Mouse (Mus musculus) forebrain, embryonic 15.5 days (tissue): Measurements from ENCODE around the gene Gm26938. TPM values are rescaled to one million over a fixed set of nuclear protein-coding genes. Genes with fewer than 3 reads are reported as not detected.

Experiments used
- ATAC-seq: fragments of 200-750 bp; cut with Nextera tagmentation; replicated peaks from 2 replicates; pipeline ENCODE4 v1.8.0; 2017; ENCODE audit warnings: mild to moderate bottlenecking, moderate TSS enrichment, moderate library complexity
- H3K27ac ChIP-seq: fragments of 300-500 bp; sonication (generic); replicated peaks from 2 replicates; pipeline ENCODE4 v1.5.1; 2015; ENCODE audit warnings: mild to moderate bottlenecking, inconsistent platforms
- H3K27me3 ChIP-seq: fragments of 300-500 bp; sonication (generic); 2 replicates; pipeline ENCODE4 v1.6.1; 2015; ENCODE audit warnings: inconsistent platforms
- H3K36me3 ChIP-seq: fragments of 300-500 bp; sonication (generic); 2 replicates; pipeline ENCODE4 v1.6.1; 2015; ENCODE audit warnings: mild to moderate bottlenecking, inconsistent platforms
- H3K4me1 ChIP-seq: fragments of 300-500 bp; sonication (generic); 2 replicates; pipeline ENCODE4 v1.6.1; 2015; ENCODE audit warnings: inconsistent platforms
- H3K4me2 ChIP-seq: fragments of 300-500 bp; sonication (generic); replicated peaks from 2 replicates; pipeline ENCODE4 v1.6.1; 2015; ENCODE audit warnings: mild to moderate bottlenecking, inconsistent platforms
- H3K4me3 ChIP-seq: fragments of 300-500 bp; sonication (generic); 2 replicates; pipeline ENCODE4 v1.5.1; 2015; ENCODE audit warnings: mild to moderate bottlenecking, inconsistent platforms
- H3K9ac ChIP-seq: fragments of 300-500 bp; sonication (generic); replicated peaks from 2 replicates; pipeline ENCODE4 v1.6.1; 2015; ENCODE audit warnings: mild to moderate bottlenecking, inconsistent platforms
- H3K9me3 ChIP-seq: fragments of 300-500 bp; sonication (generic); 2 replicates; pipeline ENCODE4 v1.6.1; 2016; ENCODE audit warnings: inconsistent platforms
- WGBS: fragments of 180-500 bp; shearing (Covaris S2); methylation state at CpG from one replicate; pipeline ENCODE4 v1.1.7; 2015; ENCODE audit warnings: mixed read lengths; 5-methylcytosine and 5-hydroxymethylcytosine counted together
- polyA plus RNA-seq: library from polyadenylated mRNA; unstranded; fragments of >200 nt; fragmentation: Nextera tagmentation; extraction: Ambion mirVana; gene quantifications from 2 replicates; pipeline ENCODE4 v1.2.1, GENCODE M21; 2015

Gene Gm26938
- polyA plus RNA-seq, 1 experiment from 2014 or later = not detected

GRCm38 (mm10) chr5:139827593-139827992 lies 1.4 kb upstream of the Gm26938 start:
- H3K9me3 ChIP-seq = no peaks in the 10 kb centered on the region
- peaks cover 10% of the 10 kb centered on the region; the same call in 1 of the 2 replicates for H3K36me3 ChIP-seq
- H3K4me3 ChIP-seq = no peak overlapping the region
- H3K27ac ChIP-seq = no peak overlapping the region
- H3K9ac ChIP-seq = no peak overlapping the region
- H3K4me1 ChIP-seq = peaks cover 19% of the 10 kb centered on the region
- no peaks in the 10 kb centered on the region for H3K27me3 ChIP-seq
- WGBS = 82% methylated on average over 1 of the region's 1 CpGs
- no peak for ATAC-seq
- H3K4me2 ChIP-seq = no peak overlapping the region

- Histone ChIP-seq H3K4me1 (peaks cover 19% of the 10 kb centered on the region), H3K9ac (peak overlapping the region; percentile 83), H3K36me3 (peaks cover 18% of the 10 kb centered on the region), H3K27ac (peak overlapping the region; percentile 91), H3K27me3 (no peaks in the 10 kb centered on the region), H3K4me2 (peak overlapping the region; percentile 90), H3K4me3 (peak overlapping the region; percentile 90), H3K9me3 (no peaks in the 10 kb centered on the region)
- 43% methylated on average over 11 of the region's 11 CpGs for WGBS
- no peak for ATAC-seq
Measured at GRCm38 (mm10) chr5:139825947-139826346, 260 bp downstream of the Gm26938 start.

GRCm38 (mm10) chr5:139824531-139824930 lies 1.7 kb downstream of the Gm26938 start:
- no peak for ATAC-seq
- H3K4me2 ChIP-seq = peak overlapping the region; percentile 12; the same call in 1 of the 2 replicates

GRCm38 (mm10) chr5:139821466-139822459 lies 4.4 kb downstream of the Gm26938 start:
- Histone ChIP-seq H3K4me2 (no peak overlapping the region), H3K9me3 (no peaks in the 10 kb centered on the region), H3K27me3 (no peaks in the 10 kb centered on the region), H3K9ac (no peak overlapping the region), H3K36me3 (peaks cover 18% of the 10 kb centered on the region), H3K27ac (no peak overlapping the region), H3K4me1 (peaks cover 19% of the 10 kb centered on the region), H3K4me3 (no peak overlapping the region)
- 86% methylated on average over 12 of the region's 12 CpGs for WGBS
- ATAC-seq = no peak

More at GRCm38 (mm10) chr5:139824531-139824930, 1.7 kb downstream of the Gm26938 start:
- H3K9me3 ChIP-seq = no peaks in the 10 kb centered on the region
- 89% methylated on average over 10 of the region's 10 CpGs for WGBS
- no peak overlapping the region for H3K9ac ChIP-seq
- H3K36me3 ChIP-seq = peaks cover 18% of the 10 kb centered on the region
- H3K4me3 ChIP-seq = no peak overlapping the region
- no peak overlapping the region for H3K27ac ChIP-seq
- H3K4me1 ChIP-seq = peaks cover 19% of the 10 kb centered on the region
- H3K27me3 ChIP-seq = no peaks in the 10 kb centered on the region

- peaks cover 4% of the 10 kb centered on the region; the same call in 1 of the 2 replicates for H3K27me3 ChIP-seq
- H3K4me1 ChIP-seq = peaks cover 4% of the 10 kb centered on the region
- no peaks in the 10 kb centered on the region for H3K9me3 ChIP-seq
- H3K4me3 ChIP-seq = no peak within 1 kb of the TSS
- H3K36me3 ChIP-seq = peaks cover 18% of the 10 kb centered on the region
- WGBS = 86% methylated on average over 9 of the region's 9 CpGs
- 0 out of 2 replicates have a peak, but pooled peaks have one; percentile 11 for ATAC-seq
- H3K27ac ChIP-seq = no peak within 1 kb of the TSS
- H3K9ac ChIP-seq = no peak within 1 kb of the TSS
- no peak within 1 kb of the TSS for H3K4me2 ChIP-seq
Measured at GRCm38 (mm10) chr5:139819538-139820181, 6.5 kb downstream of the Gm26938 start, which contains the start of gene Tmem184a. TSS of gene Tmem184a (minus strand) at chr5:139819917.

- Histone ChIP-seq H3K9me3 (no peaks in the 10 kb centered on the region), H3K27ac (no peak overlapping the region), H3K36me3 (peaks cover 18% of the 10 kb centered on the region), H3K9ac (no peak overlapping the region), H3K4me1 (no peaks in the 10 kb centered on the region), H3K4me2 (no peak overlapping the region), H3K27me3 (peaks cover 11% of the 10 kb centered on the region; the same call in 1 of the 2 replicates), H3K4me3 (no peak overlapping the region)
- ATAC-seq = no peak
- WGBS = 59% methylated on average over 4 of the region's 4 CpGs
Measured at GRCm38 (mm10) chr5:139818801-139819200, 7.4 kb downstream of the Gm26938 start.

GRCm38 (mm10) chr5:139818056-139818455 lies 8.2 kb downstream of the Gm26938 start:
- ATAC-seq = no peak
- 82% methylated on average over 3 of the region's 3 CpGs for WGBS
- H3K27me3 ChIP-seq = peaks cover 15% of the 10 kb centered on the region; the same call in 1 of the 2 replicates

GRCm38 (mm10) chr5:139817292-139817691 lies 8.9 kb downstream of the Gm26938 start:
- H3K9ac ChIP-seq = no peak overlapping the region
- WGBS = 4% methylated on average over 1 of the region's 1 CpGs
- H3K4me3 ChIP-seq = no peak overlapping the region
- H3K36me3 ChIP-seq = peaks cover 6% of the 10 kb centered on the region
- ATAC-seq = no peak
- H3K27me3 ChIP-seq = peaks cover 18% of the 10 kb centered on the region; the same call in 1 of the 2 replicates
- no peak overlapping the region for H3K27ac ChIP-seq
- no peak overlapping the region for H3K4me2 ChIP-seq
- H3K4me1 ChIP-seq = no peaks in the 10 kb centered on the region
- H3K9me3 ChIP-seq = no peaks in the 10 kb centered on the region

More at GRCm38 (mm10) chr5:139818056-139818455, 8.2 kb downstream of the Gm26938 start:
- Histone ChIP-seq H3K36me3 (peaks cover 12% of the 10 kb centered on the region), H3K4me2 (no peak overlapping the region), H3K9me3 (no peaks in the 10 kb centered on the region), H3K27ac (no peak overlapping the region), H3K9ac (no peak overlapping the region), H3K4me3 (no peak overlapping the region), H3K4me1 (no peaks in the 10 kb centered on the region)

GRCm38 (mm10) chr5:139816445-139816844 lies 9.8 kb downstream of the Gm26938 start:
- no peaks in the 10 kb centered on the region for H3K36me3 ChIP-seq
- H3K27ac ChIP-seq = no peak overlapping the region
- H3K9ac ChIP-seq = no peak overlapping the region
- H3K9me3 ChIP-seq = no peaks in the 10 kb centered on the region
- no peaks in the 10 kb centered on the region for H3K4me1 ChIP-seq
- ATAC-seq = no peak
- H3K4me3 ChIP-seq = no peak overlapping the region
- H3K4me2 ChIP-seq = no peak overlapping the region
- peaks cover 18% of the 10 kb centered on the region; the same call in 1 of the 2 replicates for H3K27me3 ChIP-seq

GRCm38 (mm10) chr5:139815964-139816363 lies 10.2 kb downstream of the Gm26938 start:
- no peak overlapping the region for H3K4me2 ChIP-seq
- H3K27ac ChIP-seq = no peak overlapping the region
- 76% methylated on average over 6 of the region's 6 CpGs for WGBS
- no peaks in the 10 kb centered on the region for H3K9me3 ChIP-seq
- H3K4me1 ChIP-seq = no peaks in the 10 kb centered on the region
- H3K9ac ChIP-seq = no peak overlapping the region
- ATAC-seq = no peak
- H3K36me3 ChIP-seq = no peaks in the 10 kb centered on the region
- H3K4me3 ChIP-seq = no peak overlapping the region
- peaks cover 18% of the 10 kb centered on the region; the same call in 1 of the 2 replicates for H3K27me3 ChIP-seq

- WGBS = 9% methylated on average over 13 of the region's 13 CpGs
- H3K9ac ChIP-seq = no peak overlapping the region
- no peaks in the 10 kb centered on the region for H3K36me3 ChIP-seq
- peaks cover 18% of the 10 kb centered on the region; the same call in 1 of the 2 replicates for H3K27me3 ChIP-seq
- H3K4me3 ChIP-seq = no peak overlapping the region
- no peak for ATAC-seq
- H3K9me3 ChIP-seq = no peaks in the 10 kb centered on the region
- no peaks in the 10 kb centered on the region for H3K4me1 ChIP-seq
- no peak overlapping the region for H3K4me2 ChIP-seq
- no peak overlapping the region for H3K27ac ChIP-seq
Measured at GRCm38 (mm10) chr5:139813963-139814381, 12.2 kb downstream of the Gm26938 start.

- Histone ChIP-seq H3K4me1 (no peaks in the 10 kb centered on the region), H3K4me2 (no peak overlapping the region), H3K27me3 (peaks cover 18% of the 10 kb centered on the region; the same call in 1 of the 2 replicates), H3K4me3 (no peak overlapping the region), H3K9ac (no peak overlapping the region), H3K27ac (no peak overlapping the region), H3K9me3 (no peaks in the 10 kb centered on the region), H3K36me3 (no peaks in the 10 kb centered on the region)
- no peak for ATAC-seq
- 47% methylated on average over 10 of the region's 10 CpGs for WGBS
Measured at GRCm38 (mm10) chr5:139813126-139813490, 13.1 kb downstream of the Gm26938 start.
